Mouse (Mus musculus): ENCODE results near the gene Syngr4. TPM values are rescaled to one million over a fixed set of nuclear protein-coding genes. Genes with fewer than 3 reads are reported as not detected.
"Not testable (repeated sequence)": the region's sequence is repeated elsewhere in the genome, so short reads cannot be mapped to it uniquely, and the experiment has no call there.

The Syngr4 gene
- polyA plus RNA-seq, 1 experiment from 2014 or later: 0.43 TPM

DNA sequence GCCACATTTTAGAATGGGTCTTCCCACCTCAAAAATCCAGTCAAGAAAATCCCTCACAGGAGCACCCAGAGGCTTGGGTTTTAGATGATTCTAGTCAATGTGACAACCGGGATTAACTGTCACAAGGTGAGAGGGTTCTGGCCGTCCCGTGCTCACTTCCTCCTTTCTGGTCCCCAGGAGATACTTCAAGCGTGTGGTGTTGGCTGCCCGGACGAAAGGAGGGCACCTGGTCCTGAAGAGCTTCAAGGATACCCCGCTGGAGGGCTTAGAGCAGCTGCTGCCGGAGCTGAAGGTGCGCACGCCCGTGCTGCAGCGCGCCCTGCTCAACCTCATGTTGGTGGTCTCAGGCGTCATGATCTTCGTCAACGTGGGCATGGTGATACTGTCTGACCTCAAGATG lies 12.6 kb upstream of the Syngr4 start:
- Histone ChIP-seq H3K36me3 (peaks cover 36% of the 10 kb centered on the region), H3K9ac (no peak overlapping the region), H3K4me2 (replicated peaks) (no peak overlapping the region), H3K4me1 (peaks cover under 1% of the 10 kb centered on the region; the same call in 1 of the 2 replicates), H3K27me3 (no peaks in the 10 kb centered on the region), H3K27ac (no peak overlapping the region), H3K9me3 (no peaks in the 10 kb centered on the region; the same call in 1 of the 2 replicates), H3K4me3 (no peak overlapping the region)
- ATAC-seq (ENCODE audit: low FRiP score, low read depth): no peak
- 93% methylated on average over 16 of the region's 16 CpGs for WGBS

DNA sequence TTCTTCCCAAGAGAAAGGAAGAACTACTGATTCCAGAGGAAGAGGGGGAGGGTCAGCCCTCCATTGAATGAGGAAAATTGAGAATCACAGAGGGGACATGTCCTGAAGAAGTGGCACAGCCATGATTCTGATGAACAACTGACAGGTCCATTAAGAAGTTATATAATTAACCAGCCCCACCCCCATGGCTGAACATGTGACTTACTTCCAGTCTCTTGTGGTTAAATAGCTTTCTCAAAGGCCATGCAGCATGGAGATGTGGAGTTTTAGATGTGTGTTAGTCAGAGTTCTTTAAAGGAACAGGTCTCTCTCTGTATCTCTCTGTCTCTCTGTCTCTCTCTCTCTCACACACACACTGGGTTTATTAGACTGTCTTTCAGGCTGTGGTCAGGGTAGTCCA lies 11.9 kb upstream of the Syngr4 start:
- Histone ChIP-seq H3K27ac (no peak overlapping the region), H3K4me1 (no peaks in the 10 kb centered on the region), H3K4me3 (no peak overlapping the region), H3K9ac (no peak overlapping the region), H3K27me3 (no peaks in the 10 kb centered on the region), H3K36me3 (peaks cover 36% of the 10 kb centered on the region), H3K4me2 (replicated peaks) (no peak overlapping the region), H3K9me3 (no peaks in the 10 kb centered on the region; the same call in 1 of the 2 replicates)
- ATAC-seq (ENCODE audit: low FRiP score, low read depth): no peak

DNA sequence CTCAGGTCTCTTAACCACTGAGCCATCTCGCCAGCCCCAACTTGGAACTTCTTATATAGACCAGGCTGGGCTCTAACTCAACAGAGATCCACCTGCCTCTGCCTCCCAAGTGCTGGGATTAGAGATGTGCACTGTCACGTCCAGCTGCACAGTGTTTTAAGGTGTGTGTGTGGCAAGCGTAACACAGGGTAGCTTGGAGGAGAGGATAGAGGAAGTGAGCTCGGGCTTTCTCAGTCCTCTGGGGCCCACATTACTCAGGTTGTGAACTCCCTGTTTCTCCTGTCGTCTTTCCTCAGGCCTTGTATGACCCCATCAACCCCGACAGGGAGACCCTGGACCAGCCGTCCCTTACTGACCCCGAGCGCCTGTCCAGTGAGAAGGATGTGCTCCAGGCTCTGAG lies 10.1 kb upstream of the Syngr4 start:
- Histone ChIP-seq H3K4me2 (replicated peaks) (no peak overlapping the region), H3K27ac (no peak overlapping the region), H3K4me1 (no peaks in the 10 kb centered on the region), H3K4me3 (no peak overlapping the region), H3K27me3 (no peaks in the 10 kb centered on the region), H3K36me3 (peaks cover 36% of the 10 kb centered on the region), H3K9ac (no peak overlapping the region), H3K9me3 (no peaks in the 10 kb centered on the region; the same call in 1 of the 2 replicates)
- no peak for ATAC-seq (ENCODE audit: low FRiP score, low read depth)
- 93% methylated on average over 9 of the region's 9 CpGs for WGBS

DNA sequence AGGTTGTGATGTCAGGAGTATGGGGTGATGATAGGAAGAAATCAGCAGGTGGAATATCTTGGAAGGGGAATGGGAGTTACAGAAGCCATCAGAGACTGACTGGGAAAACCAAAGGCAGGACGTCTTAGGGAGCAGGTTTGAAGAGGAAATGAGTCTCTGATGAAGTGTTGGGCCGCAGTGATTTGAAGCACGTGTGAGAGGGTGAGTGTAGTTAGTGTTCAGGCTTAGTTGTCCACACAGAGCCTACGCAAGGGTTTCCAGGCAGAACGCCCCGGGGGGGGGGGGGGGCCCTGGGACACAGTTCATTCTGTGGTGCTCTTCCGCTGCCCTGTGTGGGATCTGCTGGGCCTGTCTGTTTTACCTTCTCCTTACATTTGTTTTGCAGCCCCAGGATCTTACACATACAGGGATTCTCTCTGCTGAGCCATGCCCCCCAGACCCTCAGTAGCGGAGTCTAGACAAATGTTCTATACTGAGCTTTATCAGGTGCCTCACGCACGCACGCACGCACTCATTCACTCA lies 6.0 kb upstream of the Syngr4 start:
- 65% methylated on average over 12 of the region's 12 CpGs for WGBS
- Histone ChIP-seq H3K27me3 (no peaks in the 10 kb centered on the region), H3K36me3 (no peaks in the 10 kb centered on the region; the same call in 1 of the 2 replicates), H3K4me3 (no peak overlapping the region), H3K9ac (no peak overlapping the region), H3K4me2 (replicated peaks) (no peak overlapping the region), H3K9me3 (no peaks in the 10 kb centered on the region), H3K27ac (0 out of 2 replicates have a peak overlapping the region, but pooled peaks have one; percentile 39), H3K4me1 (peaks cover 6% of the 10 kb centered on the region)
- ATAC-seq (ENCODE audit: low FRiP score, low read depth): no peak

DNA sequence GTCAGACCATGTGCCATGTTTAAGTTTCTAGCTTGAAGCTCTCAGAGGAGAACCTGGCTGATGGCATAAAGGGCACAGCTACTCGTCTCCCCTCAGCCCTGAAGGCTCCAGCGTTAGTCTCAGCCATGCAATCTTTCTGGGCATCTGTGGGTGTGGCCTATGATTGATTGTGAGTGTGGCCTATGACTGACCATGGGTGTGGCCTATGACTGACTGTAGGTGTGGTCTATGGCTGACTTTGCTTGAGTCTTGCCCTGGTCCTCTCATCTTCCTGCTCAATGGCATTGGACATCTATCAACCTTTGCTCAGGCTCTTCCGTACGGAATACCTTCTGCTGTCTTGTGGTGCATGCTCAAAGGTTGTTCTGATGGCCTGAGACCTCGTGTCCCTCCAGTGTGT lies 5.0 kb upstream of the Syngr4 start:
- 56% methylated on average over 5 of the region's 5 CpGs for WGBS
- H3K4me3 ChIP-seq: no peak overlapping the region
- H3K4me1 ChIP-seq: peaks cover 10% of the 10 kb centered on the region
- no peak for ATAC-seq (ENCODE audit: low FRiP score, low read depth)
- H3K9ac ChIP-seq: no peak overlapping the region
- no peaks in the 10 kb centered on the region for H3K27me3 ChIP-seq
- no peak overlapping the region for H3K27ac ChIP-seq
- no peak overlapping the region for H3K4me2 ChIP-seq (replicated peaks)
- no peaks in the 10 kb centered on the region for H3K9me3 ChIP-seq
- no peaks in the 10 kb centered on the region; the same call in 1 of the 2 replicates for H3K36me3 ChIP-seq

DNA sequence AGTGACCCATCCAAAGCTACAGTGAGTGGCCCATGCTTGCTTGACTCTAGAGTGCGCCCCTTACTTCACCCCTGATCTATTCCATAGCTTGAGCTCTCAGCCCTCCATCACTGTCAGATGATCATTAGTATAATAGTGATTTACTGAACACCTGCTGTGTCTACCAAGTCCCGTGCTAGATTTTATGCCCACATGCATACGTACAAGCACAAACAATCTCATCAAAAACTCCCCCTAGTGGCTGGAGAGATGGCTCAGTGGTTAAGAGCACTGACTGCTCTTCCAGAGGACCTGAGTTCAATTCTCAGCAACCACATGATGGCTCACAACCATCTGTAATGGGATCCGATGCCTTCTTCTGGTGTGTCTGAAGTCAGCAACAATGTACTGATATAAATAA lies 1.6 kb upstream of the Syngr4 start:
- Histone ChIP-seq H3K4me3 (peak overlapping the region; percentile 59; the same call in 1 of the 2 replicates), H3K9ac (peak overlapping the region; percentile 79; the same call in 1 of the 2 replicates), H3K4me2 (replicated peaks) (peak overlapping the region; percentile 92), H3K4me1 (peaks cover 14% of the 10 kb centered on the region), H3K27ac (peak overlapping the region; percentile 82; the same call in 1 of the 2 replicates)
- not testable (repeated sequence) for H3K27me3 ChIP-seq; H3K9me3 ChIP-seq; H3K36me3 ChIP-seq; ATAC-seq (ENCODE audit: low FRiP score, low read depth)
- 52% methylated on average over 4 of the region's 4 CpGs for WGBS

DNA sequence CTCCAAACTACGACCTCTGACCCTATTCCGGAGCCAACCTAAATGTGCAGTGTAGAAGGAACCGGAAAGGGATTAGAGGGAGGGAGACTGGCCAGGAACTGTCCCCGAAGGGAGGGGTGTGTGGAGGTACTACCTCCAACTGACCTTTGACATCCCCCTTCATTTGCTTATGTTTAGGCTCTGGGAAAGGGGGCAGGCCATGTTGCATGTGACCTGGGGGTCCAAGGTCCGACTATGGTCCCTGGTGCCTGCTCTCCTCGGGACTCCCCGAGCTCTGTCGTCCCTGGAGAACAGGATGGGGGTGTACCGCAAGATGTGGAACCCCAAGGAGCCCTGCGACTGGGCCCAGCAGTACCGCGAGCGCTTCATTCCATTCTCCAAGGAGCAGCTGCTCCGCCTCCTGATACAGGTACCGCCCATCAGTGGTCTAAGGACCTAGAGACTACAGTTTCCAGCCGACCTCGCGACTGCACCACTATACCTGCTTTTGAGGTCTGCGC lies 794 bp upstream of the Syngr4 start:
- H3K4me2 ChIP-seq (replicated peaks): peak overlapping the region; percentile 92
- peaks cover 14% of the 10 kb centered on the region for H3K4me1 ChIP-seq
- no peaks in the 10 kb centered on the region for H3K9me3 ChIP-seq
- 3% methylated on average over 19 of the region's 19 CpGs for WGBS
- peak overlapping the region; percentile 79 for H3K9ac ChIP-seq
- peak; percentile 38 for ATAC-seq (ENCODE audit: low FRiP score, low read depth)
- H3K27me3 ChIP-seq: no peaks in the 10 kb centered on the region
- no peaks in the 10 kb centered on the region; the same call in 1 of the 2 replicates for H3K36me3 ChIP-seq
- peak overlapping the region; percentile 82 for H3K27ac ChIP-seq
- peak overlapping the region; percentile 59 for H3K4me3 ChIP-seq

DNA sequence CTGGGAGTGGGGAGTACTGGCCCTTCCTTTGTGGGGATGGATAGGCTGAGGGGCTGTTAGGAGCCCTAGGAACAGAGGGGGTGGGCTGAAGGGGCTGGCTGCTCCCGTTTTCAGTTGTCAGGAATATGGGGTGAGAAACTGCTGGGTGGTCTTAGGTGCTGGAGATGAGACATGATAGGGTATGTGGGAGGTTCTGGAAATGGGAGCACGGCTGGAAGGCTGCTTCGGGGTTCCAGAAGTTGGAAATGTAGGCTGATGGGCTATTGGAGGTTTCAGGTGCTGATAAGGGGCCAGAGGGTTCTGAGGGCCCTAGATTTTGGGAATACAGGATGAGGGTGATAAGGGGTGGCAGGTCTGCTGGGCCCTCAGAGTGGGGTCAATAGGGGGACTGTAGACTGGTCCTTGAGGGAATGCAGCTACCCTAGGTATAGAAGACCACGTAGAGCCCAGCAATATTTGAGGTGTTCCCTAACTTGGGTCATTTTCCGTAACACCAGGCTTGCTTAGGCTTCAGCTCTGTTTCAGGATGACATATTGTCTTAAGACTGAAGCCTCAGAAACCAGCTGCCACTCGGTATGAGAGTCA lies 490 bp downstream of the Syngr4 start:
- Histone ChIP-seq H3K9ac (no peak overlapping the region), H3K9me3 (no peaks in the 10 kb centered on the region), H3K4me1 (peaks cover 14% of the 10 kb centered on the region), H3K27ac (0 out of 2 replicates have a peak overlapping the region, but pooled peaks have one; percentile 33), H3K4me3 (peak overlapping the region; percentile 31), H3K36me3 (no peaks in the 10 kb centered on the region; the same call in 1 of the 2 replicates), H3K27me3 (no peaks in the 10 kb centered on the region), H3K4me2 (replicated peaks) (peak overlapping the region; percentile 92)
- peak; percentile 4; the same call in 1 of the 2 replicates for ATAC-seq (ENCODE audit: low FRiP score, low read depth)
- WGBS: 74% methylated on average over 6 of the region's 6 CpGs

DNA sequence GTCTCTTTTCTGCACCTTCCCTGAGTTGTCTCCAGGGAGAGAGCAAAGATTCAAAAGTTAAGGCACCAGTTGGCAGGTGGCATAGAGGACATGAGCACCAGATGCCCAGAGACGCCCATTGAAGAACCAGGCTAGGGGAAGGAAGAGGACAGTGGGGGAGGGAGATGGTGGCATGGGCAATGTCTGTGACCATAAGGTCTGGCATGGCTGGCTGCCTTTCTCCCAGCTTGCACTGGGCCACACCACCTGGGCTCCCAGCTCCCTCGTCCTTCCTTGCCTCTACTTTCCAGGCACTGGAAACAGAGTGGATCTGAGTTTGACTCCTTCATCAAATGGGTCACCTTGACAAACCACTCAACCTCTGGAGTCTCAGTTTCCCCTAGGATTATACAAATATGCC lies 3.9 kb downstream of the Syngr4 start:
- Histone ChIP-seq H3K4me3 (no peak overlapping the region), H3K4me2 (replicated peaks) (no peak overlapping the region)
- 86% methylated on average over 2 of the region's 2 CpGs for WGBS

DNA sequence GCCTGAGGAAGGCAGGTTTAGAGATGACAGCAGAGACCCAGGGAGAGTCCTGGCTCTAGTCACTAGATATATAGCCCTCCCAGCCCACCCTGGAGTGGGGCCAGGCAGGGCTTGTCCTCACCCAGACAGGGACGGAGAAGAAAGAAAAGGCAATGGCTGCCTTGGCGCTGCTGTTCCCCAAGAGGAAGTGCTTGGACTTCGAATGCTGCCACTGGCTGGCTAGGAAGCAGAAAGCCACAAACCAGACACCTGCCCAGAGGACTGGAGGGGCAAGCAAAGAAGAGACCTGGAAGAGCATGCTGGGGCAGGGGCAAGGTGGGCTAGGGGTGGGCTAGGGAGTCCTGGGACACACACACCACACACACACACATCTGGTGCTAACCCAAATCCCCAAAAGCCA lies 9.3 kb downstream of the Syngr4 start:
- Histone ChIP-seq H3K9ac (no peak overlapping the region), H3K4me2 (replicated peaks) (no peak overlapping the region), H3K27me3 (no peaks in the 10 kb centered on the region), H3K9me3 (no peaks in the 10 kb centered on the region), H3K27ac (no peak overlapping the region), H3K4me1 (no peaks in the 10 kb centered on the region), H3K4me3 (no peak overlapping the region), H3K36me3 (peaks cover 38% of the 10 kb centered on the region)
- ATAC-seq (ENCODE audit: low FRiP score, low read depth): no peak
- 59% methylated on average over 3 of the region's 3 CpGs for WGBS

More for the DNA sequence above, 3.9 kb downstream of the Syngr4 start:
- no peaks in the 10 kb centered on the region for H3K36me3 ChIP-seq
- ATAC-seq (ENCODE audit: low FRiP score, low read depth): no peak
- H3K9me3 ChIP-seq: no peaks in the 10 kb centered on the region
- no peak overlapping the region for H3K27ac ChIP-seq
- H3K9ac ChIP-seq: no peak overlapping the region
- H3K27me3 ChIP-seq: no peaks in the 10 kb centered on the region
- peaks cover 10% of the 10 kb centered on the region for H3K4me1 ChIP-seq

DNA sequence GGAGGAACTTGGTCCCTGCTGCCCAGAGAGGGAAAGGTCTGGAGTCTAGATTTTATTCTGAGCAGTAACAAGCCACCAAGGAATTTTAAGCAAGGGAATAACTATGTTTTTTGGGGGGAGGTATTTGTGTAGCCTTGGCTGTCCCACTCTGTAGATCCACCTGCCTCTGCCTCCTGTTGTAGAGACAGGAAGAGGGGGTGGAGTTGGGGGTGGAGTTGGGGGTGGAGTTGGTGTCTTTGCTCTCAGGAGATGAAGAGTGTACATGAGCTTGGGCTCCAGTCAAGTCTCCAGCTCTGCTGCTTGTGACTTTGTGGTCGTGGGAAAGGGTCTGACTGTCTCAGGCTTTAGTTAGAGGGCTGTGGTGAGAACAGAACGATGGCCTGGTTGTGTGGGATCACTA lies 15.5 kb downstream of the Syngr4 start:
- no peak overlapping the region for H3K9ac ChIP-seq
- H3K9me3 ChIP-seq: peaks cover 5% of the 10 kb centered on the region; the same call in 1 of the 2 replicates
- H3K27me3 ChIP-seq: no peaks in the 10 kb centered on the region
- ATAC-seq (ENCODE audit: low FRiP score, low read depth): no peak
- no peak overlapping the region for H3K27ac ChIP-seq
- no peak overlapping the region for H3K4me2 ChIP-seq (replicated peaks)
- no peaks in the 10 kb centered on the region for H3K4me1 ChIP-seq
- 92% methylated on average over 2 of the region's 2 CpGs for WGBS
- H3K36me3 ChIP-seq: peaks cover 99% of the 10 kb centered on the region
- H3K4me3 ChIP-seq: no peak overlapping the region

DNA sequence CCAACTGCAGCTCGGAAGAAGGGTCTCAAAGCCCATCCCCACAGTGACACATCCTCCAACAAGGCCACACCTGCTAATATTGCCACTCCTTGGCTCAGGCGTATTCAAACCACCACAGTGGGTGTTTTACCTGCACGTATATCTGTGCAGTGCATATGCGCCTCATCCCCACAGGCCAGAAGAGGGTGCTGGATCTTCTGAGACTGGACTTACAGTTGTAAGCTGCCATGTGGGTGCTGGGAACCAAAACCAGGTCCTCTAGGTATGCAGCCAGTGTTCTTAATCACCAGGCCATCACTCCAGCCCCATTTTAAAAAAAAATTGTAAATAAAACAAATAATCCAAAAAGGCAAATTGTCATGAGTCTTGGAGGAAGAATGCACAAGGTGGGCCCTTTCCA lies 16.0 kb downstream of the Syngr4 start:
- no peak overlapping the region for H3K4me2 ChIP-seq (replicated peaks)
- no peak for ATAC-seq (ENCODE audit: low FRiP score, low read depth)

More for the DNA sequence above, 16.0 kb downstream of the Syngr4 start:
- Histone ChIP-seq H3K36me3 (peaks cover 99% of the 10 kb centered on the region), H3K4me3 (no peak overlapping the region), H3K9me3 (peaks cover 5% of the 10 kb centered on the region; the same call in 1 of the 2 replicates), H3K4me1 (no peaks in the 10 kb centered on the region), H3K27ac (no peak overlapping the region), H3K27me3 (no peaks in the 10 kb centered on the region), H3K9ac (no peak overlapping the region)
- 95% methylated on average over 4 of the region's 4 CpGs for WGBS

Measured in limb, embryonic 13.5 days (tissue).